Mouse (Mus musculus) forebrain, embryonic 12.5 days (tissue): Measurements from ENCODE around the gene Mboat1. TPM values are rescaled to one million over a fixed set of nuclear protein-coding genes. Genes with fewer than 3 reads are reported as not detected.
A peak's percentile ranks its signal among the peaks of the same experiment; 100 is the strongest.

Experiments
- ATAC-seq: fragments of 200-750 bp; cut with Nextera tagmentation; 2 replicates; pipeline ENCODE4 v1.8.0; 2017; ENCODE audit warnings: moderate TSS enrichment; ENCODE audit not compliant: low FRiP score
- H3K27ac ChIP-seq: fragments of 300-500 bp; sonication (generic); 2 replicates; pipeline ENCODE4 v1.5.1; 2016; ENCODE audit warnings: mild to moderate bottlenecking
- H3K27me3 ChIP-seq: fragments of 300-500 bp; sonication (generic); 2 replicates; pipeline ENCODE4 v1.6.1; 2016; ENCODE audit warnings: mild to moderate bottlenecking
- H3K36me3 ChIP-seq: fragments of 300-500 bp; sonication (generic); replicated peaks from 2 replicates; pipeline ENCODE4 v1.6.1; 2016; ENCODE audit warnings: mild to moderate bottlenecking
- H3K4me1 ChIP-seq: fragments of 300-500 bp; sonication (generic); 2 replicates; pipeline ENCODE4 v1.6.1; 2016
- H3K4me2 ChIP-seq: fragments of 300-500 bp; sonication (generic); 2 replicates; pipeline ENCODE4 v1.6.1; 2016; ENCODE audit warnings: mild to moderate bottlenecking, moderate library complexity
- H3K4me3 ChIP-seq: fragments of 300-500 bp; sonication (generic); replicated peaks from 2 replicates; pipeline ENCODE4 v1.5.1; 2016; ENCODE audit warnings: mild to moderate bottlenecking
- H3K9ac ChIP-seq: fragments of 300-500 bp; sonication (generic); 2 replicates; pipeline ENCODE4 v1.6.1; 2016; ENCODE audit warnings: mild to moderate bottlenecking
- H3K9me3 ChIP-seq: fragments of 300-500 bp; sonication (generic); 2 replicates; pipeline ENCODE4 v1.6.1; 2016
- WGBS: fragments of 180-500 bp; shearing (Covaris S2); methylation state at CpG from one replicate; pipeline ENCODE4 v1.1.7; 2016; 5-methylcytosine and 5-hydroxymethylcytosine counted together
- polyA plus RNA-seq: library from polyadenylated mRNA; unstranded; fragments of >200 nt; fragmentation: Nextera tagmentation; extraction: Ambion mirVana; gene quantifications from 2 replicates; pipeline ENCODE4 v1.2.1, GENCODE M21; 2016

The Mboat1 gene
- polyA plus RNA-seq, 1 experiment from 2014 or later = 5.1 TPM

- WGBS = 86% methylated on average over 10 of the region's 10 CpGs
- Histone ChIP-seq H3K36me3 (no peaks in the 10 kb centered on the region), H3K9me3 (no peaks in the 10 kb centered on the region)
Measured at GRCm38 (mm10) chr13:30258802-30259201, 122.5 kb downstream of the Mboat1 start.

GRCm38 (mm10) chr13:30259326-30259725 is 123.0 kb downstream of the Mboat1 start:
- Histone ChIP-seq H3K9ac (no peak overlapping the region), H3K9me3 (no peaks in the 10 kb centered on the region), H3K27me3 (no peaks in the 10 kb centered on the region), H3K4me3 (no peak overlapping the region), H3K4me1 (peaks cover under 1% of the 10 kb centered on the region; the same call in 1 of the 2 replicates), H3K36me3 (no peaks in the 10 kb centered on the region), H3K27ac (no peak overlapping the region), H3K4me2 (no peak overlapping the region)
- WGBS = 91% methylated on average over 9 of the region's 9 CpGs
- no peak for ATAC-seq

More at GRCm38 (mm10) chr13:30258802-30259201, 122.5 kb downstream of the Mboat1 start:
- Histone ChIP-seq H3K27me3 (no peaks in the 10 kb centered on the region), H3K4me3 (no peak overlapping the region), H3K9ac (no peak overlapping the region), H3K27ac (no peak overlapping the region), H3K4me1 (peaks cover 6% of the 10 kb centered on the region), H3K4me2 (no peak overlapping the region)
- no peak for ATAC-seq

- Histone ChIP-seq H3K27me3 (no peaks in the 10 kb centered on the region), H3K27ac (no peak overlapping the region), H3K4me2 (no peak overlapping the region), H3K4me1 (no peaks in the 10 kb centered on the region; the same call in 1 of the 2 replicates), H3K36me3 (no peaks in the 10 kb centered on the region), H3K9me3 (no peaks in the 10 kb centered on the region), H3K9ac (no peak overlapping the region), H3K4me3 (no peak overlapping the region)
- WGBS = 13% methylated on average over 8 of the region's 8 CpGs
- ATAC-seq = peak; percentile 71; the same call in 1 of the 2 replicates
Measured at GRCm38 (mm10) chr13:30259912-30260560, 123.7 kb downstream of the Mboat1 start.

GRCm38 (mm10) chr13:30263681-30264080 is 127.4 kb downstream of the Mboat1 start:
- 100% methylated on average over 2 of the region's 2 CpGs for WGBS
- Histone ChIP-seq H3K4me1 (no peaks in the 10 kb centered on the region; the same call in 1 of the 2 replicates), H3K9ac (no peak overlapping the region), H3K27ac (no peak overlapping the region), H3K27me3 (no peaks in the 10 kb centered on the region), H3K4me3 (no peak overlapping the region), H3K36me3 (no peaks in the 10 kb centered on the region), H3K9me3 (0 out of 2 replicates have a peak, but pooled peaks cover 6% of the 10 kb centered on the region), H3K4me2 (no peak overlapping the region)
- no peak for ATAC-seq

GRCm38 (mm10) chr13:30264303-30264702 is 128.0 kb downstream of the Mboat1 start:
- H3K9me3 ChIP-seq = peaks cover 6% of the 10 kb centered on the region; the same call in 1 of the 2 replicates
- H3K4me3 ChIP-seq = no peak overlapping the region
- no peaks in the 10 kb centered on the region for H3K36me3 ChIP-seq
- no peak overlapping the region for H3K9ac ChIP-seq
- no peak overlapping the region for H3K27ac ChIP-seq
- no peaks in the 10 kb centered on the region for H3K4me1 ChIP-seq
- WGBS = 81% methylated on average over 12 of the region's 12 CpGs
- no peaks in the 10 kb centered on the region for H3K27me3 ChIP-seq
- no peak overlapping the region for H3K4me2 ChIP-seq
- ATAC-seq = no peak

GRCm38 (mm10) chr13:30264765-30265164 is 128.5 kb downstream of the Mboat1 start:
- WGBS = 79% methylated on average over 5 of the region's 5 CpGs
- Histone ChIP-seq H3K27me3 (no peaks in the 10 kb centered on the region), H3K9me3 (peaks cover 6% of the 10 kb centered on the region; the same call in 1 of the 2 replicates), H3K27ac (no peak overlapping the region), H3K4me3 (no peak overlapping the region), H3K4me2 (no peak overlapping the region), H3K9ac (no peak overlapping the region), H3K36me3 (no peaks in the 10 kb centered on the region), H3K4me1 (no peaks in the 10 kb centered on the region)
- ATAC-seq = no peak

- H3K9ac ChIP-seq = no peak overlapping the region
- no peaks in the 10 kb centered on the region for H3K4me1 ChIP-seq
- H3K4me2 ChIP-seq = no peak overlapping the region
- H3K9me3 ChIP-seq = peaks cover 6% of the 10 kb centered on the region; the same call in 1 of the 2 replicates
- no peaks in the 10 kb centered on the region for H3K27me3 ChIP-seq
- no peak for ATAC-seq
- no peak overlapping the region for H3K27ac ChIP-seq
- no peaks in the 10 kb centered on the region for H3K36me3 ChIP-seq
- WGBS = 88% methylated on average over 11 of the region's 11 CpGs
- no peak overlapping the region for H3K4me3 ChIP-seq
Measured at GRCm38 (mm10) chr13:30266036-30266435, 129.7 kb downstream of the Mboat1 start.

GRCm38 (mm10) chr13:30272040-30272686 is 135.9 kb downstream of the Mboat1 start:
- H3K9me3 ChIP-seq = no peaks in the 10 kb centered on the region; the same call in 1 of the 2 replicates
- no peaks in the 10 kb centered on the region for H3K36me3 ChIP-seq
- no peak overlapping the region for H3K4me3 ChIP-seq
- ATAC-seq = peak; percentile 75; the same call in 1 of the 2 replicates
- WGBS = 21% methylated on average over 6 of the region's 6 CpGs
- no peak overlapping the region for H3K27ac ChIP-seq
- no peak overlapping the region for H3K9ac ChIP-seq
- H3K4me1 ChIP-seq = no peaks in the 10 kb centered on the region
- no peaks in the 10 kb centered on the region for H3K27me3 ChIP-seq
- no peak overlapping the region for H3K4me2 ChIP-seq

Other genes with a start within 250 kb of the Mboat1 start
- 20.9 and 23.1 TPM in 2 replicates for gene E2f3, start 150.4 kb upstream of the Mboat1 start, polyA plus RNA-seq
- gene Agtr1a, start 200.0 kb downstream of the Mboat1 start, polyA plus RNA-seq = 0.83 and 1.4 TPM in 2 replicates